Mouse (Mus musculus): ENCODE results near the gene Tcf19.
A peak's percentile ranks its signal among the peaks of the same experiment; 100 is the strongest.
"Not testable (repeated sequence)": the region's sequence is repeated elsewhere in the genome, so short reads cannot be mapped to it uniquely, and the experiment has no call there.

Tcf19 gene

GRCm38 (mm10) chr17:35485702-35486101 is 30.9 kb downstream of the Tcf19 start:
- DNase-seq (ENCODE audit: low spot score in 2 of 2), result no peak

DNA sequence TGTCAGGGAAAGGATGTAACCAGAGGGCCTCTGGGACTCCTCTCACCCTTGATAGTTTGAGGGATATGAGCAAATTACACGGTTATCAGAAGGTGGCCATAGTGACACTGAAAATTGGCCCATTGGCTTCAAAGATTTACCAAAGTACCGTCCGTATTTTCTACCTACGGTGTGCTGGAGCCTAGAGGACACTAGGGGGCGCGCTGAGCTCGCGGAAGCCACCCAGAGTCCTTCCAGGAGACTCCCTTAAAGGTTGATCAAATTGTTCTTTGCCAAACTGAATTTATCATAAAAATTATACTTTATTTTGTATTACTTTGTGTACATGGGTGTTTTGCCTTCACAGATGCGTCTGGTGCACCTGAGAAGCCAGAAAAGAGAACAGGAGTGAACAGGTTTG is 32.6 kb downstream of the Tcf19 start:
- peak; percentile 30 to 72 for DNase-seq (ENCODE audit: low spot score in 2 of 2)

DNA sequence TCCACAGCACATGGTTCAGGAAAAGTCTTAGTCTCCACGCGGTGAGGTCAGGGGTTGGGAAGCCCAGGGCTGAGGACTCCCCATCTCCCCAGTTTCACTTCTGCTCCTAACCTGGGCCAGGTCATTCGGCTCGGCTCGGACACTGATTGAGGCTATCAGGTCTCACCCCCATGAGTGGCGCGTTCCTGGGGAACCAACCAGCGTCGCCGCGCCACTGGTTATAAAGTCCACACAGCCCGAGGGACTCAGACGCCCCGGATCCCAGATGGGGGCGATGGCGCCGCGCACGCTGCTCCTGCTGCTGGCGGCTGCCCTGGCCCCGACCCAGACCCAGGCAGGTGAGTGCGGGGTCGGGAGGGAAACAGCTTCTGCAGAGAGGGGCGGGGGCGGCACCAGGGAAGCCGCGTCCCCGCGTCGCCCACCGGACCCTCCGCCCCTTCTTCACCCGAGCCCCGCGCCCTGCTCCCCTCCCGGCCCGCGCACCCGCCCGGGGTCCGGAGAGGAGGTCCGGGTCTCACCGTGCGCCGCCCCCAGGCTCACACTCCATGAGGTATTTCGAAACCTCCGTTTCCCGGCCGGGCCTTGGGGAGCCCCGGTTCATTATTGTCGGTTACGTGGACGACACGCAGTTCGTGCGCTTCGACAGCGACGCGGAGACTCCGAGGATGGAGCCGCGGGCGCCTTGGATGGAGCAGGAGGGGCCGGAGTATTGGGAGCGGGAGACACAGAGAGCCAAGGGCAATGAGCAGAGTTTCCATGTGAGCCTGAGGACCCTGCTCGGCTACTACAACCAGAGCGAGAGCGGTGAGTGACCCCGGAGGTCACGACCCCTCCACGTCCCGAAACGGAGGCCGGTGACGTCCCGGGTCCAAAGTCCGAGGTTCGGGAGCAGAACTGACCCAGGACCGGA is 46.5 kb downstream of the Tcf19 start, which contains the start of gene H2-Q10:
Gene H2-Q10 (plus strand): TSS at position 248 of the 910 bp plus-strand sequence.
- DNase-seq (ENCODE audit: low spot score in 2 of 2), result no peak

- DNase-seq (ENCODE audit: low spot score in 2 of 2), result not testable (repeated sequence)
These were observed 47.7 kb downstream of the Tcf19 start for GRCm38 (mm10) chr17:35468936-35469335.

- DNase-seq (ENCODE audit: low spot score in 2 of 2), result peak in 1 of 2 experiments; percentile 30
These were observed 51.0 kb downstream of the Tcf19 start for GRCm38 (mm10) chr17:35465651-35466050.
